Mouse (Mus musculus) hindbrain, embryonic 15.5 days (tissue): Measurements from ENCODE around the gene Glod4. TPM values are rescaled to one million over a fixed set of nuclear protein-coding genes. Genes with fewer than 3 reads are reported as not detected.
A peak's percentile ranks its signal among the peaks of the same experiment; 100 is the strongest.

Experiments used
- ATAC-seq: fragments of 200-750 bp; cut with Nextera tagmentation; 2 replicates; pipeline ENCODE4 v1.8.0; 2017; ENCODE audit warnings: low read depth, moderate number of reproducible peaks, moderate TSS enrichment; ENCODE audit not compliant: low FRiP score
- H3K27ac ChIP-seq: fragments of 300-500 bp; sonication (generic); replicated peaks from 2 replicates; pipeline ENCODE4 v1.5.1; 2015; ENCODE audit warnings: mild to moderate bottlenecking, inconsistent platforms
- H3K27me3 ChIP-seq: fragments of 300-500 bp; sonication (generic); 2 replicates; pipeline ENCODE4 v1.6.1; 2015; ENCODE audit warnings: control low read depth, inconsistent platforms
- H3K36me3 ChIP-seq: fragments of 300-500 bp; sonication (generic); 2 replicates; pipeline ENCODE4 v1.6.1; 2015; ENCODE audit warnings: control low read depth, inconsistent platforms
- H3K4me1 ChIP-seq: fragments of 300-500 bp; sonication (generic); replicated peaks from 2 replicates; pipeline ENCODE4 v1.6.1; 2015; ENCODE audit warnings: control low read depth, inconsistent platforms
- H3K4me2 ChIP-seq: fragments of 300-500 bp; sonication (generic); 2 replicates; pipeline ENCODE4 v1.6.1; 2015; ENCODE audit warnings: moderate library complexity, mild to moderate bottlenecking, inconsistent platforms
- H3K4me3 ChIP-seq: fragments of 300-500 bp; sonication (generic); 2 replicates; pipeline ENCODE4 v1.5.1; 2015; ENCODE audit warnings: mild to moderate bottlenecking, inconsistent platforms
- H3K9ac ChIP-seq: fragments of 300-500 bp; sonication (generic); 2 replicates; pipeline ENCODE4 v1.6.1; 2015; ENCODE audit warnings: inconsistent platforms
- H3K9me3 ChIP-seq: fragments of 300-500 bp; sonication (generic); 2 replicates; pipeline ENCODE4 v1.6.1; 2016; ENCODE audit warnings: control low read depth, inconsistent platforms
- WGBS: fragments of 180-500 bp; shearing (Covaris S2); methylation state at CpG from one replicate; pipeline ENCODE4 v1.1.7; 2015; 5-methylcytosine and 5-hydroxymethylcytosine counted together
- polyA plus RNA-seq: library from polyadenylated mRNA; unstranded; fragments of >200 nt; fragmentation: Nextera tagmentation; extraction: Ambion mirVana; gene quantifications from 2 replicates; pipeline ENCODE4 v1.2.1, GENCODE M21; 2015

Glod4 gene
- polyA plus RNA-seq, 1 experiment from 2014 or later = 120 TPM

GRCm38 (mm10) chr11:76154200-76154599 is 89.3 kb downstream of the Glod4 start:
- H3K9ac ChIP-seq = no peak overlapping the region
- no peak for ATAC-seq
- 98% methylated on average over 2 of the region's 2 CpGs for WGBS
- peaks cover 23% of the 10 kb centered on the region; the same call in 1 of the 2 replicates for H3K36me3 ChIP-seq
- no peaks in the 10 kb centered on the region for H3K27me3 ChIP-seq
- H3K4me3 ChIP-seq = no peak overlapping the region
- H3K9me3 ChIP-seq = no peaks in the 10 kb centered on the region
- peaks cover 4% of the 10 kb centered on the region; the same call in 1 of the 2 replicates for H3K4me1 ChIP-seq
- H3K27ac ChIP-seq = no peak overlapping the region
- H3K4me2 ChIP-seq = no peak overlapping the region

- Histone ChIP-seq H3K4me3 (no peak overlapping the region), H3K9me3 (no peaks in the 10 kb centered on the region), H3K27me3 (no peaks in the 10 kb centered on the region), H3K36me3 (peaks cover 17% of the 10 kb centered on the region; the same call in 1 of the 2 replicates), H3K4me1 (peaks cover 12% of the 10 kb centered on the region), H3K4me2 (no peak overlapping the region), H3K27ac (no peak overlapping the region), H3K9ac (no peak overlapping the region)
- no peak for ATAC-seq
- 94% methylated on average over 5 of the region's 5 CpGs for WGBS
These were observed 90.1 kb downstream of the Glod4 start for GRCm38 (mm10) chr11:76153236-76153951.

GRCm38 (mm10) chr11:76150980-76151379 is 92.5 kb downstream of the Glod4 start:
- WGBS = 77% methylated on average over 4 of the region's 4 CpGs
- no peak overlapping the region for H3K27ac ChIP-seq
- peaks cover 21% of the 10 kb centered on the region for H3K4me1 ChIP-seq
- H3K36me3 ChIP-seq = peaks cover 17% of the 10 kb centered on the region; the same call in 1 of the 2 replicates
- H3K4me2 ChIP-seq = no peak overlapping the region
- no peak overlapping the region for H3K9ac ChIP-seq
- no peak for ATAC-seq
- H3K4me3 ChIP-seq = no peak overlapping the region
- H3K9me3 ChIP-seq = no peaks in the 10 kb centered on the region
- H3K27me3 ChIP-seq = no peaks in the 10 kb centered on the region

- Histone ChIP-seq H3K4me1 (peaks cover 21% of the 10 kb centered on the region), H3K9ac (no peak overlapping the region), H3K9me3 (no peaks in the 10 kb centered on the region), H3K27ac (peak overlapping the region; percentile 51), H3K4me3 (no peak overlapping the region), H3K27me3 (no peaks in the 10 kb centered on the region), H3K4me2 (no peak overlapping the region), H3K36me3 (0 out of 2 replicates have a peak, but pooled peaks cover 7% of the 10 kb centered on the region)
- peak; percentile 59; the same call in 1 of the 2 replicates for ATAC-seq
- 59% methylated on average over 8 of the region's 8 CpGs for WGBS
These were observed 95.2 kb downstream of the Glod4 start for GRCm38 (mm10) chr11:76148055-76149008.

GRCm38 (mm10) chr11:76146187-76147010 is 97.1 kb downstream of the Glod4 start:
- Histone ChIP-seq H3K9ac (no peak overlapping the region), H3K9me3 (no peaks in the 10 kb centered on the region), H3K36me3 (0 out of 2 replicates have a peak, but pooled peaks cover 2% of the 10 kb centered on the region), H3K27ac (no peak overlapping the region), H3K4me1 (peaks cover 21% of the 10 kb centered on the region), H3K4me3 (no peak overlapping the region), H3K27me3 (no peaks in the 10 kb centered on the region), H3K4me2 (no peak overlapping the region)
- 90% methylated on average over 8 of the region's 8 CpGs for WGBS
- ATAC-seq = no peak

GRCm38 (mm10) chr11:76145169-76145568 is 98.4 kb downstream of the Glod4 start:
- ATAC-seq = no peak
- Histone ChIP-seq H3K4me1 (peaks cover 21% of the 10 kb centered on the region), H3K4me3 (no peak overlapping the region), H3K9ac (no peak overlapping the region), H3K27ac (no peak overlapping the region), H3K27me3 (no peaks in the 10 kb centered on the region), H3K9me3 (no peaks in the 10 kb centered on the region), H3K36me3 (0 out of 2 replicates have a peak, but pooled peaks cover 2% of the 10 kb centered on the region), H3K4me2 (no peak overlapping the region)
- WGBS = 93% methylated on average over 1 of the region's 1 CpGs

- Histone ChIP-seq H3K9me3 (no peaks in the 10 kb centered on the region), H3K9ac (no peak overlapping the region), H3K27me3 (no peaks in the 10 kb centered on the region), H3K4me2 (no peak overlapping the region), H3K27ac (no peak overlapping the region), H3K4me3 (no peak overlapping the region), H3K4me1 (peaks cover 20% of the 10 kb centered on the region), H3K36me3 (no peaks in the 10 kb centered on the region)
- ATAC-seq = no peak
- 97% methylated on average over 8 of the region's 8 CpGs for WGBS
These were observed 99.1 kb downstream of the Glod4 start for GRCm38 (mm10) chr11:76144386-76144785.

- no peaks in the 10 kb centered on the region for H3K27me3 ChIP-seq
- no peak overlapping the region for H3K27ac ChIP-seq
- ATAC-seq = no peak
- H3K9ac ChIP-seq = no peak overlapping the region
- WGBS = 91% methylated on average over 3 of the region's 3 CpGs
- no peak overlapping the region for H3K4me3 ChIP-seq
- H3K4me1 ChIP-seq = no peaks in the 10 kb centered on the region
- no peak overlapping the region for H3K4me2 ChIP-seq
- no peaks in the 10 kb centered on the region for H3K9me3 ChIP-seq
- H3K36me3 ChIP-seq = peaks cover 52% of the 10 kb centered on the region
These were observed 105.5 kb downstream of the Glod4 start for GRCm38 (mm10) chr11:76137996-76138395.

- H3K9me3 ChIP-seq = no peaks in the 10 kb centered on the region
- no peak overlapping the region for H3K9ac ChIP-seq
- no peak overlapping the region for H3K4me2 ChIP-seq
- H3K4me1 ChIP-seq = no peaks in the 10 kb centered on the region
- H3K4me3 ChIP-seq = no peak overlapping the region
- H3K27me3 ChIP-seq = no peaks in the 10 kb centered on the region
- no peak for ATAC-seq
- no peak overlapping the region for H3K27ac ChIP-seq
- 86% methylated on average over 7 of the region's 7 CpGs for WGBS
- peaks cover 58% of the 10 kb centered on the region for H3K36me3 ChIP-seq
These were observed 107.7 kb downstream of the Glod4 start for GRCm38 (mm10) chr11:76135641-76136437.

- ATAC-seq = no peak
- 92% methylated on average over 5 of the region's 5 CpGs for WGBS
- Histone ChIP-seq H3K4me1 (no peaks in the 10 kb centered on the region), H3K36me3 (peaks cover 35% of the 10 kb centered on the region), H3K4me2 (no peak overlapping the region), H3K9me3 (no peaks in the 10 kb centered on the region), H3K27ac (no peak overlapping the region), H3K4me3 (no peak overlapping the region), H3K9ac (no peak overlapping the region), H3K27me3 (no peaks in the 10 kb centered on the region)
These were observed 112.7 kb downstream of the Glod4 start for GRCm38 (mm10) chr11:76130859-76131258.

- H3K4me2 ChIP-seq = no peak overlapping the region
- no peaks in the 10 kb centered on the region for H3K9me3 ChIP-seq
- WGBS = 84% methylated on average over 8 of the region's 8 CpGs
- H3K9ac ChIP-seq = no peak overlapping the region
- no peak for ATAC-seq
- H3K27me3 ChIP-seq = no peaks in the 10 kb centered on the region
- no peaks in the 10 kb centered on the region for H3K4me1 ChIP-seq
- no peak overlapping the region for H3K27ac ChIP-seq
- no peak overlapping the region for H3K4me3 ChIP-seq
- peaks cover 43% of the 10 kb centered on the region for H3K36me3 ChIP-seq
These were observed 118.1 kb downstream of the Glod4 start for GRCm38 (mm10) chr11:76125386-76125785.
